Mouse (Mus musculus) CH12.LX (cell line): ENCODE data around the gene Igfbp3. TPM values are rescaled to one million over a fixed set of nuclear protein-coding genes. Genes with fewer than 3 reads are reported as not detected.

ENCODE experiments used
- DNase-seq: peaks from one replicate; pipeline ENCODE4 v3.0.0-alpha.2; 2013; ENCODE audit errors: extremely low read depth
- H3K27ac ChIP-seq: 2 replicates; pipeline ENCODE4 v1.5.1; 2012; ENCODE audit warnings: low read depth, mild to moderate bottlenecking, control low read depth, moderate library complexity; ENCODE audit not compliant: insufficient read depth
- H3K27me3 ChIP-seq: replicated peaks from 2 replicates; pipeline ENCODE3; 2012; ENCODE audit warnings: inconsistent platforms
- H3K36me3 ChIP-seq, 2 experiments: replicated peaks in 1 of 2; 2 replicates each; pipeline versions ENCODE3 to v1.6.1; 2012; ENCODE audit warnings: inconsistent platforms in 1 of 2, low read length in 1 of 2, mild to moderate bottlenecking in 1 of 2, mixed read lengths in 1 of 2, moderate library complexity in 1 of 2; ENCODE audit not compliant: control insufficient read depth in 1 of 2, insufficient read depth in 1 of 2
- H3K4me1 ChIP-seq, 2 experiments: 2 replicates each; pipeline ENCODE4 v1.6.1; 2012; ENCODE audit warnings: inconsistent platforms in 1 of 2, moderate library complexity in 1 of 2; ENCODE audit not compliant: insufficient read depth in 2 of 2, control insufficient read depth in 1 of 2
- H3K4me2 ChIP-seq: 2 replicates; pipeline ENCODE4 v1.6.1; 2012; ENCODE audit warnings: low read depth, mild to moderate bottlenecking, control low read depth; ENCODE audit not compliant: poor library complexity, insufficient read depth, severe bottlenecking
- H3K4me3 ChIP-seq, 3 experiments: fragments of 150-350 bp in 1 of 3; sonication (generic) in 1 of 3; replicated peaks in 1 of 3; 2 replicates each; pipeline versions ENCODE3 to v1.5.1; 2011 to 2012; ENCODE audit warnings: low read depth in 2 of 3, low read length in 2 of 3, mild to moderate bottlenecking in 2 of 3, moderate library complexity in 2 of 3, control low read depth in 1 of 3, improper control_type of control experiment in 1 of 3, inconsistent platforms in 1 of 3, mixed read lengths in 1 of 3; ENCODE audit not compliant: poor library complexity in 1 of 3
- H3K79me2 ChIP-seq: replicated peaks from 2 replicates; pipeline ENCODE4 v1.6.1; 2012; ENCODE audit warnings: mild to moderate bottlenecking, moderate library complexity; ENCODE audit not compliant: control insufficient read depth, poor library complexity, insufficient read depth, severe bottlenecking; ENCODE audit errors: extremely low read depth
- H3K9ac ChIP-seq: 2 replicates; pipeline ENCODE4 v1.6.1; 2012; ENCODE audit warnings: low read depth, mild to moderate bottlenecking, control low read depth, moderate library complexity; ENCODE audit not compliant: insufficient read depth
- H3K9me3 ChIP-seq: replicated peaks from 2 replicates; pipeline ENCODE3; 2012; ENCODE audit warnings: low read length, inconsistent platforms, mixed read lengths
- BHLHE40 ChIP-seq: IDR thresholded peaks from 2 replicates; pipeline ENCODE4 v1.6.1; 2011; ENCODE audit warnings: mild to moderate bottlenecking, low read depth, low read length, improper control_type of control experiment
- CHD1 ChIP-seq: IDR thresholded peaks from 2 replicates; pipeline ENCODE4 v1.6.1; 2012; ENCODE audit warnings: low read depth, low read length, improper control_type of control experiment, inconsistent platforms
- E2F4 ChIP-seq: IDR thresholded peaks from 2 replicates; pipeline ENCODE4 v1.6.1; 2011; ENCODE audit warnings: low read depth, low read length, improper control_type of control experiment; ENCODE audit not compliant: insufficient replicate concordance
- EP300 ChIP-seq: IDR thresholded peaks from 2 replicates; pipeline ENCODE4 v1.6.1; 2011; ENCODE audit warnings: low read length, improper control_type of control experiment
- ETS1 ChIP-seq: conservative IDR thresholded peaks from 2 replicates; pipeline ENCODE4 v1.6.1; 2012; ENCODE audit warnings: low read depth, mild to moderate bottlenecking, inconsistent platforms, low read length, improper control_type of control experiment, moderate library complexity
- GABPA ChIP-seq: IDR thresholded peaks from 2 replicates; pipeline ENCODE4 v1.6.1; 2012; ENCODE audit warnings: low read depth, low read length, improper control_type of control experiment, inconsistent platforms; ENCODE audit not compliant: insufficient replicate concordance
- NRF1 ChIP-seq: IDR thresholded peaks from 2 replicates; pipeline ENCODE4 v1.6.1; 2014; ENCODE audit warnings: low read depth, mild to moderate bottlenecking, inconsistent platforms, low read length, improper control_type of control experiment, moderate library complexity
- RCOR1 ChIP-seq: conservative IDR thresholded peaks from 2 replicates; pipeline ENCODE4 v1.6.1; 2012; ENCODE audit warnings: low read depth, mild to moderate bottlenecking, inconsistent platforms, low read length, improper control_type of control experiment
- TBP ChIP-seq: conservative IDR thresholded peaks from 2 replicates; pipeline ENCODE4 v1.6.1; 2011; ENCODE audit warnings: low read depth, low read length, improper control_type of control experiment
- UBTF ChIP-seq: IDR thresholded peaks from 2 replicates; pipeline ENCODE4 v1.6.1; 2012; ENCODE audit warnings: low read depth, mild to moderate bottlenecking, inconsistent platforms, low read length, improper control_type of control experiment, moderate library complexity
- USF1 ChIP-seq: IDR thresholded peaks from 2 replicates; pipeline ENCODE4 v1.6.1; 2014; ENCODE audit warnings: low read depth, mild to moderate bottlenecking, inconsistent platforms, low read length, improper control_type of control experiment
- USF2 ChIP-seq: conservative IDR thresholded peaks from 2 replicates; pipeline ENCODE4 v1.6.1; 2011; ENCODE audit warnings: low read depth, low read length, improper control_type of control experiment
- dilution Hi-C: fragments of 300-500 bp; cut with MboI; formaldehyde crosslinking; loops from 2 replicates; pipeline ENCODE4 v1.14.3; 2020; ENCODE audit warnings: low sequenced_read_pairs; ENCODE audit not compliant: extremely low pct_unique_long_range_greater_than_20kb, extremely low pct_ligation_motif_present
- in situ Hi-C: fragments of 300-500 bp; cut with MboI; formaldehyde crosslinking; loops from 3 replicates; pipeline ENCODE4 v1.14.3; 2019; ENCODE audit warnings: low sequenced_read_pairs, low pct_ligation_motif_present, low pct_unique_long_range_greater_than_20kb, mixed read lengths
- polyA plus RNA-seq: library from polyadenylated mRNA; unstranded; fragments of >175 nt; gene quantifications from 2 replicates; pipeline ENCODE4 v1.2.1, GENCODE M21; 2012; ENCODE audit warnings: low read depth; ENCODE audit not compliant: insufficient read length
- total RNA-seq, 2 experiments: library from RNA; depleted of rRNA; stranded (reverse); fragments of 300-350 nt in 1 of 2; fragments of >200 nt in 1 of 2; gene quantifications; 2 replicates each; pipeline ENCODE4 v1.2.3; 2012 to 2014

Igfbp3 gene
- total and polyA plus RNA-seq, 3 experiments: not detected

- H3K27ac ChIP-seq: no peak overlapping the region
- H3K36me3 ChIP-seq: no peaks in the 10 kb centered on the region
- H3K4me3 ChIP-seq: no peak overlapping the region
- TF ChIP-seq EP300: no peak
- TF ChIP-seq BHLHE40: no peak
- no peak for TF ChIP-seq RCOR1
- TF ChIP-seq USF2: no peak
- TF ChIP-seq UBTF: no peak
- TF ChIP-seq CHD1: no peak
- no peak for TF ChIP-seq TBP
- no peak for TF ChIP-seq ETS1
- TF ChIP-seq GABPA: no peak
- TF ChIP-seq USF1: no peak
- TF ChIP-seq E2F4: no peak
- no peak for TF ChIP-seq NRF1
- H3K27me3 ChIP-seq: peaks cover 75% of the 10 kb centered on the region
- H3K9ac ChIP-seq: no peak overlapping the region
- in situ Hi-C loops (loop anchor here (25.0 kb wide), 1 partner anchor 494 kb away; the partner anchor contains the start of gene Ramp3), dilution Hi-C loops (no loop called here)
- no peaks in the 10 kb centered on the region for H3K4me1 ChIP-seq
- H3K79me2 ChIP-seq: no peaks in the 10 kb centered on the region
- peaks cover 2% of the 10 kb centered on the region for H3K9me3 ChIP-seq
- no peak for DNase-seq
- no peak overlapping the region for H3K4me2 ChIP-seq
These were observed 57.3 kb downstream of the Igfbp3 start for GRCm38 (mm10) chr11:7156427-7156826.

Other genes starting within 250 kb of the Igfbp3 start
- gene Adcy1, start 150.4 kb downstream of the Igfbp3 start, total RNA-seq (2012; rRNA removed): 0.25 and 0.38 TPM in 2 replicates
- 0.03 and 0.04 TPM in 2 replicates for gene Adcy1, start 150.4 kb downstream of the Igfbp3 start, total RNA-seq (2014; rRNA removed)
- gene Adcy1, start 150.4 kb downstream of the Igfbp3 start, polyA plus RNA-seq: not detected in 2 replicates
- not detected in 2 replicates for gene Gm11985, start 25.4 kb downstream of the Igfbp3 start, total RNA-seq (2012; rRNA removed)
- not detected in 2 replicates for gene Gm11985, start 25.4 kb downstream of the Igfbp3 start, total RNA-seq (2014; rRNA removed)
- not detected in 2 replicates for gene Gm11985, start 25.4 kb downstream of the Igfbp3 start, polyA plus RNA-seq
- 0.08 TPM in 1 of 2 replicates, not detected in the other for gene Igfbp1, start 16.1 kb downstream of the Igfbp3 start, total RNA-seq (2012; rRNA removed)
- not detected in 2 replicates for gene Igfbp1, start 16.1 kb downstream of the Igfbp3 start, total RNA-seq (2014; rRNA removed)
- not detected in 2 replicates for gene Igfbp1, start 16.1 kb downstream of the Igfbp3 start, polyA plus RNA-seq